Mouse (Mus musculus) stomach, embryonic 15.5 days (tissue): Measurements from ENCODE around the gene Usp11. TPM values are rescaled to one million over a fixed set of nuclear protein-coding genes. Genes with fewer than 3 reads are reported as not detected.

ENCODE experiments used
- ATAC-seq: fragments of 200-750 bp; cut with Nextera tagmentation; 2 replicates; pipeline ENCODE4 v1.8.0; 2017; ENCODE audit warnings: low read depth, moderate number of reproducible peaks, moderate TSS enrichment; ENCODE audit not compliant: insufficient read depth, low FRiP score
- H3K27ac ChIP-seq: fragments of 300-500 bp; sonication (generic); 2 replicates; pipeline ENCODE4 v1.5.1; 2015; ENCODE audit warnings: mild to moderate bottlenecking, inconsistent platforms
- H3K27me3 ChIP-seq: fragments of 300-500 bp; sonication (generic); replicated peaks from 2 replicates; pipeline ENCODE4 v1.6.1; 2015; ENCODE audit warnings: inconsistent platforms
- H3K36me3 ChIP-seq: fragments of 300-500 bp; sonication (generic); 2 replicates; pipeline ENCODE4 v1.6.1; 2015; ENCODE audit warnings: inconsistent platforms
- H3K4me1 ChIP-seq: fragments of 300-500 bp; sonication (generic); 2 replicates; pipeline ENCODE4 v1.6.1; 2015; ENCODE audit warnings: inconsistent platforms
- H3K4me2 ChIP-seq: fragments of 300-500 bp; sonication (generic); 2 replicates; pipeline ENCODE4 v1.6.1; 2015; ENCODE audit warnings: mild to moderate bottlenecking, inconsistent platforms
- H3K4me3 ChIP-seq: fragments of 300-500 bp; sonication (generic); replicated peaks from 2 replicates; pipeline ENCODE4 v1.5.1; 2015; ENCODE audit warnings: inconsistent platforms
- H3K9ac ChIP-seq: fragments of 300-500 bp; sonication (generic); 2 replicates; pipeline ENCODE4 v1.6.1; 2015; ENCODE audit warnings: inconsistent platforms
- H3K9me3 ChIP-seq: fragments of 300-500 bp; sonication (generic); 2 replicates; pipeline ENCODE4 v1.6.1; 2016; ENCODE audit warnings: inconsistent platforms
- WGBS: fragments of 180-500 bp; shearing (Covaris S2); methylation state at CpG from one replicate; pipeline ENCODE4 v1.1.7; 2015; 5-methylcytosine and 5-hydroxymethylcytosine counted together
- polyA plus RNA-seq: library from polyadenylated mRNA; unstranded; fragments of >200 nt; fragmentation: Nextera tagmentation; extraction: Ambion mirVana; gene quantifications from 2 replicates; pipeline ENCODE4 v1.2.1, GENCODE M21; 2015

Usp11 gene
- 27.6 and 29.4 TPM in 2 replicates for polyA plus RNA-seq

DNA sequence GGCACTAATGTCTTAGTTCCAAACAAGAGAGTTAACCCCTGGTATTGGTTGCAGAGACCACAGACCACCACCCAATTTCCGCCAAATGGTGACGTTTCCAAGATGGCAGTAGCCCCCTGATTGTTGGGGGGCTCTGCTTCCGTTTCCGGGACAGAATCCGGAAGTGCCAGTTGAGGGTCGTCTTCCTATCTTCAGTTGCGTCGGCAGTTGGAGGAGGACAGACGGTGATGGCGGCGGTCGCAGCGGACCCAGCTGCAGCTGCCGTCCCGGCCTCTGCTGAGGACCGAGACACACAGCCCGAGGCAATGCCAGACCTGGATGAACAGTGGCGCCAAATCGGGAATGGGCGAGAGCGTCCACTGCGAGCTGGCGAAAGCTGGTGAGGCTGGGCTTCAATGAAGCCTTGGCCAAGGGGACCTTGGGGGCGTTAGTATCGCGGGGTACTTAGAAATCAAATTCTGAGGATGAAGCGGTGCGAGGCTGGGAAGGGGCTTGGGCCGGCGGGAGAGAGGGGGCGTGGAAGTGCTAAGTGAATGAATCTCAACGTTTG lies at the start of gene Usp11:
Gene Usp11, plus strand, starts transcription at position 166 of the 550 bp plus-strand sequence.
- H3K9ac ChIP-seq: peak within 1 kb of the TSS; percentile 22; the same call in 1 of the 2 replicates
- peak within 1 kb of the TSS; percentile 93 for H3K27ac ChIP-seq
- ATAC-seq: peak; percentile 12; the same call in 1 of the 2 replicates
- no peaks in the 10 kb centered on the region for H3K9me3 ChIP-seq
- H3K4me3 ChIP-seq: peak within 1 kb of the TSS; percentile 54
- peak within 1 kb of the TSS; percentile 48 for H3K4me2 ChIP-seq
- no peaks in the 10 kb centered on the region for H3K36me3 ChIP-seq
- H3K27me3 ChIP-seq: no peaks in the 10 kb centered on the region
- 14% methylated on average over 32 of the region's 32 CpGs for WGBS
- H3K4me1 ChIP-seq: no peaks in the 10 kb centered on the region

DNA sequence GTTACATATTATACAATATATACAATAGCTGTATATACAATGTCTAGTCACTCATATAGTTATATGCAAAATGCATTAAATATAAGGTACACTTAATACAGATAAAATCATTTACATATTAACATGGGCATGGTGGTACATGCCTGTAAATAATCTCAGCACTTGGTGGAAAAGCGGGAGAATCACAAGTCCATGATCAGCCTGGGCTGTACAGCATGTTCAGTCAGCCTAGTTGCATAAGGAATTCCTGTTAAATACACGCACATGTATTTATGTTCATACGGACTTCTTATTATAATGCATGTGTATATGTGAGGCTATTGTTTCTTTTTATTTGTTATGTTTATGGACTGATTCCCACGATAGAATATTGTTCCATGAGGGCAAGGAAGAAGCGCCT lies 46.1 kb upstream of the Usp11 start:
- H3K4me1 ChIP-seq: no peaks in the 10 kb centered on the region
- 27% methylated on average over 5 of the region's 5 CpGs for WGBS
- no peaks in the 10 kb centered on the region for H3K9me3 ChIP-seq
- peak overlapping the region; percentile 74 for H3K4me2 ChIP-seq
- no peak overlapping the region for H3K27ac ChIP-seq
- ATAC-seq: no peak
- H3K36me3 ChIP-seq: no peaks in the 10 kb centered on the region
- no peak overlapping the region for H3K9ac ChIP-seq
- H3K4me3 ChIP-seq: peak overlapping the region; percentile 54
- no peaks in the 10 kb centered on the region for H3K27me3 ChIP-seq

- peak within 1 kb of the TSS; percentile 74 for H3K4me2 ChIP-seq
- no peaks in the 10 kb centered on the region for H3K4me1 ChIP-seq
- ATAC-seq: peak; percentile 82
- H3K27me3 ChIP-seq: no peaks in the 10 kb centered on the region
- H3K4me3 ChIP-seq: peak within 1 kb of the TSS; percentile 54
- H3K9ac ChIP-seq: peak within 1 kb of the TSS; percentile 39
- H3K9me3 ChIP-seq: no peaks in the 10 kb centered on the region
- peak within 1 kb of the TSS; percentile 61; the same call in 1 of the 2 replicates for H3K27ac ChIP-seq
- no peaks in the 10 kb centered on the region for H3K36me3 ChIP-seq
- 21% methylated on average over 27 of the region's 27 CpGs for WGBS
These were observed 45.6 kb upstream of the Usp11 start, which contains the start of gene Uba1 for GRCm38 (mm10) chrX:20658026-20658652. Uba1 (plus strand) TSS chrX:20658326.

DNA sequence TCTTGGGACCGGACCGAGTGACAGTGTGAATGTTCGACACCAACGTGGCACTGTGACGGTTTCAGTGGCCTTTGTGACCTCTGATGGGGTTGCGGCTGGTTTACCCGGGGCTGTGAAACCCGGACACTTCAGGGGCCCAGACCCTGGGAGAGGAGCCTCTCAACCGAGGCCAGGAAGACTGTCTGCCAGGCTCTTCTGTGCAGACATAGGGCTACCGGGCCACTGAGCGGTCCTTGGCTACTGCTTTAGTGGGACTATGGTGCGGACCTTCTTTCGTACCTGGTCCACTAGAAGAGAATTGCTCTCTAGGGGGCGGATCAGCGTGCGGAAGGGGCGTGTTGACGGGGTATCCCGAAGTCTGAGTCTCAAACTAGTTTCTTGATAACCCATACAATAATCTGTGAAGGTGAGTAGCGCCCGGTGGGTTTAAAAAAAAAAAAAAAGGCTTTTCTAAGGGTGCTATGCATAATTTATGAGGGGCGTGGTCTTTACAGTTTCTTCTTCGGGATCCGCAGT lies 44.8 kb upstream of the Usp11 start:
- no peaks in the 10 kb centered on the region for H3K36me3 ChIP-seq
- no peaks in the 10 kb centered on the region for H3K4me1 ChIP-seq
- H3K4me3 ChIP-seq: peak overlapping the region; percentile 54
- H3K27ac ChIP-seq: no peak overlapping the region
- peak overlapping the region; percentile 74 for H3K4me2 ChIP-seq
- peak overlapping the region; percentile 39; the same call in 1 of the 2 replicates for H3K9ac ChIP-seq
- WGBS: 15% methylated on average over 24 of the region's 24 CpGs
- H3K27me3 ChIP-seq: no peaks in the 10 kb centered on the region
- no peaks in the 10 kb centered on the region for H3K9me3 ChIP-seq
- ATAC-seq: peak; percentile 2; the same call in 1 of the 2 replicates

GRCm38 (mm10) chrX:20662317-20662715 lies 41.4 kb upstream of the Usp11 start:
- ATAC-seq: no peak

GRCm38 (mm10) chrX:20662716-20663443 lies 40.8 kb upstream of the Usp11 start:
- Histone ChIP-seq H3K4me2 (peak overlapping the region; percentile 54), H3K9me3 (no peaks in the 10 kb centered on the region), H3K4me3 (peak overlapping the region; percentile 63), H3K9ac (peak overlapping the region; percentile 41), H3K27me3 (no peaks in the 10 kb centered on the region), H3K36me3 (no peaks in the 10 kb centered on the region), H3K27ac (peak overlapping the region; percentile 77), H3K4me1 (0 out of 2 replicates have a peak, but pooled peaks cover 3% of the 10 kb centered on the region)
- peak; percentile 88 for ATAC-seq
- WGBS: 13% methylated on average over 27 of the region's 28 CpGs

More at GRCm38 (mm10) chrX:20662317-20662715, 41.4 kb upstream of the Usp11 start:
- 22% methylated on average over 5 of the region's 5 CpGs for WGBS
- Histone ChIP-seq H3K4me2 (no peak overlapping the region), H3K36me3 (no peaks in the 10 kb centered on the region), H3K4me3 (no peak overlapping the region), H3K27ac (0 out of 2 replicates have a peak overlapping the region, but pooled peaks have one; percentile 26), H3K9ac (no peak overlapping the region), H3K27me3 (no peaks in the 10 kb centered on the region), H3K9me3 (no peaks in the 10 kb centered on the region), H3K4me1 (0 out of 2 replicates have a peak, but pooled peaks cover 3% of the 10 kb centered on the region)

GRCm38 (mm10) chrX:20663444-20663790 lies 40.3 kb upstream of the Usp11 start:
- Histone ChIP-seq H3K4me3 (peak overlapping the region; percentile 63), H3K27ac (peak overlapping the region; percentile 77; the same call in 1 of the 2 replicates), H3K36me3 (peaks cover 2% of the 10 kb centered on the region; the same call in 1 of the 2 replicates), H3K9ac (peak overlapping the region; percentile 41), H3K9me3 (no peaks in the 10 kb centered on the region), H3K4me1 (0 out of 2 replicates have a peak, but pooled peaks cover 3% of the 10 kb centered on the region), H3K27me3 (no peaks in the 10 kb centered on the region), H3K4me2 (peak overlapping the region; percentile 54)
- ATAC-seq: no peak
- WGBS: 25% methylated on average over 9 of the region's 9 CpGs

GRCm38 (mm10) chrX:20687519-20688067 lies 16.1 kb upstream of the Usp11 start, which contains the start of gene Cdk16:
Cdk16 (plus strand) TSS chrX:20687954.
- WGBS: 23% methylated on average over 16 of the region's 16 CpGs
- Histone ChIP-seq H3K4me2 (peak within 1 kb of the TSS; percentile 62), H3K27me3 (no peaks in the 10 kb centered on the region), H3K4me1 (no peaks in the 10 kb centered on the region), H3K9ac (peak within 1 kb of the TSS; percentile 63), H3K27ac (peak within 1 kb of the TSS; percentile 95), H3K36me3 (no peaks in the 10 kb centered on the region), H3K9me3 (no peaks in the 10 kb centered on the region), H3K4me3 (peak within 1 kb of the TSS; percentile 66)
- ATAC-seq: peak; percentile 94

DNA sequence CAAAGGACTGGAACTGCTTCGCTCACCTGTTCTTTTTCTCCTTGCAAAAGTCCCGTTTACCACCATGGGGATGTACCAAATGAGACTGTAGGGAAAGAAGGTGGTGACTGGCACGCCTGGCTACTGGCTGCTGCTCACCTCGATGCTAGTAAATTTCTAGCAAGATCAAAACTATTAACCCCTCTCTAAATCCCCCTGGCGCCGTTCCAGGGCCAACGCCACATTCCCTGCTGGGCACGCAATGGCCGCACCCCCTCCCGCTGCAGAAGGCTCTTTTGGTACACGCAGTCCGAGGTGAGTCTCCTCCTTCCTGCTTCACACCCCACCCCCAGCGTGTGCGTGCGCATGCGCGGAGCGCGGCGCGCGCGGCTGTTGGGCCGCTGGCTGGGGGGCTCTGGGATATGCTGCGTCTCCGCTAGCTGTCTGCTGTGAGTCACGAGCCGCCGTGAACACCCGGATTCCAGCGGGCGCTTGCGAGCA lies 15.6 kb upstream of the Usp11 start:
- H3K36me3 ChIP-seq: no peaks in the 10 kb centered on the region
- no peaks in the 10 kb centered on the region for H3K4me1 ChIP-seq
- no peaks in the 10 kb centered on the region for H3K27me3 ChIP-seq
- H3K9ac ChIP-seq: peak overlapping the region; percentile 63
- H3K4me3 ChIP-seq: peak overlapping the region; percentile 66
- peak overlapping the region; percentile 95 for H3K27ac ChIP-seq
- peak overlapping the region; percentile 62 for H3K4me2 ChIP-seq
- peak; percentile 88 for ATAC-seq
- 23% methylated on average over 25 of the region's 33 CpGs for WGBS
- H3K9me3 ChIP-seq: no peaks in the 10 kb centered on the region

GRCm38 (mm10) chrX:20688615-20689014 lies 15.1 kb upstream of the Usp11 start:
- no peaks in the 10 kb centered on the region for H3K36me3 ChIP-seq
- H3K9me3 ChIP-seq: no peaks in the 10 kb centered on the region
- peak; percentile 20; the same call in 1 of the 2 replicates for ATAC-seq
- WGBS: 6% methylated on average over 17 of the region's 35 CpGs
- H3K4me1 ChIP-seq: no peaks in the 10 kb centered on the region
- no peaks in the 10 kb centered on the region for H3K27me3 ChIP-seq
- H3K27ac ChIP-seq: peak overlapping the region; percentile 95
- peak overlapping the region; percentile 66 for H3K4me3 ChIP-seq
- peak overlapping the region; percentile 62 for H3K4me2 ChIP-seq
- H3K9ac ChIP-seq: peak overlapping the region; percentile 63

GRCm38 (mm10) chrX:20691566-20691965 lies 12.1 kb upstream of the Usp11 start:
- Histone ChIP-seq H3K4me1 (no peaks in the 10 kb centered on the region), H3K27ac (no peak overlapping the region), H3K4me2 (no peak overlapping the region), H3K36me3 (0 out of 2 replicates have a peak, but pooled peaks cover 3% of the 10 kb centered on the region), H3K9ac (no peak overlapping the region), H3K9me3 (no peaks in the 10 kb centered on the region), H3K4me3 (no peak overlapping the region), H3K27me3 (no peaks in the 10 kb centered on the region)
- 66% methylated on average over 3 of the region's 3 CpGs for WGBS
- no peak for ATAC-seq
